Mouse (Mus musculus): ENCODE measurements around the gene Ski. TPM values are rescaled to one million over a fixed set of nuclear protein-coding genes. Genes with fewer than 3 reads are reported as not detected.
"Not testable (repeated sequence)": the region's sequence is repeated elsewhere in the genome, so short reads cannot be mapped to it uniquely, and the experiment has no call there.

Ski gene
- polyA plus RNA-seq, 1 experiment from 2014 or later, result 14.3 TPM

- WGBS, result under 1% methylated on average over 57 of the region's 58 CpGs
Measured at GRCm38 (mm10) chr4:155249648-155250351, 27.4 kb upstream of the Ski start, which contains the start of gene Faap20. TSS of gene Faap20 (plus strand) at chr4:155249802.

GRCm38 (mm10) chr4:155249257-155249647, 26.9 kb upstream of the Ski start:
- Histone ChIP-seq H3K36me3 (ENCODE audit: control insufficient read depth, insufficient read depth, low read length) (peaks cover 5% of the 10 kb centered on the region; the same call in 1 of the 2 replicates), H3K9ac (replicated peaks; ENCODE audit: low read length) (peak overlapping the region; percentile 90), H3K27ac (replicated peaks; ENCODE audit: low read depth, low read length) (peak overlapping the region; percentile 99), H3K4me2 (ENCODE audit: low read length) (peak overlapping the region; percentile 95), H3K4me1 (ENCODE audit: control insufficient read depth, insufficient read depth, low read length) (peaks cover 20% of the 10 kb centered on the region), H3K4me3 (replicated peaks; ENCODE audit: low read depth, low read length) (peak overlapping the region; percentile 63), H3K9me3 (ENCODE audit: control insufficient read depth, low read length) (no peaks in the 10 kb centered on the region), H3K27me3 (ENCODE audit: control insufficient read depth, insufficient read depth, low read length) (no peaks in the 10 kb centered on the region)
- ATAC-seq (ENCODE audit: low FRiP score, low TSS enrichment) (peak; percentile 71), DNase-seq (peak; percentile 97)
- WGBS, result 0% methylated on average over 9 of the region's 9 CpGs

More at GRCm38 (mm10) chr4:155249648-155250351, 27.4 kb upstream of the Ski start, which contains the start of gene Faap20:
- no peaks in the 10 kb centered on the region for H3K9me3 ChIP-seq (ENCODE audit: control insufficient read depth, low read length)
- DNase-seq (peak; percentile 94), ATAC-seq (ENCODE audit: low FRiP score, low TSS enrichment) (peak; percentile 89)
- peak within 1 kb of the TSS; percentile 63 for H3K4me3 ChIP-seq (replicated peaks; ENCODE audit: low read depth, low read length)
- H3K4me1 ChIP-seq (ENCODE audit: control insufficient read depth, insufficient read depth, low read length), result peaks cover 20% of the 10 kb centered on the region
- peak within 1 kb of the TSS; percentile 95 for H3K4me2 ChIP-seq (ENCODE audit: low read length)
- H3K36me3 ChIP-seq (ENCODE audit: control insufficient read depth, insufficient read depth, low read length), result peaks cover 7% of the 10 kb centered on the region; the same call in 1 of the 2 replicates
- no peaks in the 10 kb centered on the region for H3K27me3 ChIP-seq (ENCODE audit: control insufficient read depth, insufficient read depth, low read length)
- H3K27ac ChIP-seq (replicated peaks; ENCODE audit: low read depth, low read length), result peak within 1 kb of the TSS; percentile 99
- peak within 1 kb of the TSS; percentile 90 for H3K9ac ChIP-seq (replicated peaks; ENCODE audit: low read length)

GRCm38 (mm10) chr4:155248054-155248453, 25.7 kb upstream of the Ski start:
- not testable (repeated sequence) for H3K36me3 ChIP-seq (ENCODE audit: control insufficient read depth, insufficient read depth, low read length); H3K9ac ChIP-seq (replicated peaks; ENCODE audit: low read length); H3K4me2 ChIP-seq (ENCODE audit: low read length); ATAC-seq (ENCODE audit: low FRiP score, low TSS enrichment); H3K4me3 ChIP-seq (replicated peaks; ENCODE audit: low read depth, low read length); H3K27ac ChIP-seq (replicated peaks; ENCODE audit: low read depth, low read length); H3K27me3 ChIP-seq (ENCODE audit: control insufficient read depth, insufficient read depth, low read length); DNase-seq; H3K9me3 ChIP-seq (ENCODE audit: control insufficient read depth, low read length)
- WGBS, result 90% methylated on average over 3 of the region's 3 CpGs
- H3K4me1 ChIP-seq (ENCODE audit: control insufficient read depth, insufficient read depth, low read length), result peaks cover 16% of the 10 kb centered on the region

- Histone ChIP-seq H3K4me1 (ENCODE audit: control insufficient read depth, insufficient read depth, low read length) (peaks cover 7% of the 10 kb centered on the region), H3K9me3 (ENCODE audit: control insufficient read depth, low read length) (no peaks in the 10 kb centered on the region), H3K9ac (replicated peaks; ENCODE audit: low read length) (no peak overlapping the region), H3K4me2 (ENCODE audit: low read length) (no peak overlapping the region), H3K27ac (replicated peaks; ENCODE audit: low read depth, low read length) (no peak overlapping the region), H3K36me3 (ENCODE audit: control insufficient read depth, insufficient read depth, low read length) (no peaks in the 10 kb centered on the region), H3K27me3 (ENCODE audit: control insufficient read depth, insufficient read depth, low read length) (no peaks in the 10 kb centered on the region), H3K4me3 (replicated peaks; ENCODE audit: low read depth, low read length) (no peak overlapping the region)
- ATAC-seq (ENCODE audit: low FRiP score, low TSS enrichment) (no peak), DNase-seq (peak; percentile 40)
- 71% methylated on average over 12 of the region's 12 CpGs for WGBS
Measured at GRCm38 (mm10) chr4:155246691-155247105, 24.3 kb upstream of the Ski start.

- no peaks in the 10 kb centered on the region for H3K9me3 ChIP-seq (ENCODE audit: control insufficient read depth, low read length)
- ATAC-seq (ENCODE audit: low FRiP score, low TSS enrichment), result no peak
- no peak overlapping the region for H3K4me3 ChIP-seq (replicated peaks; ENCODE audit: low read depth, low read length)
- H3K36me3 ChIP-seq (ENCODE audit: control insufficient read depth, insufficient read depth, low read length), result no peaks in the 10 kb centered on the region
- H3K27me3 ChIP-seq (ENCODE audit: control insufficient read depth, insufficient read depth, low read length), result no peaks in the 10 kb centered on the region
- no peak overlapping the region for H3K4me2 ChIP-seq (ENCODE audit: low read length)
- no peak for DNase-seq
- peaks cover 5% of the 10 kb centered on the region for H3K4me1 ChIP-seq (ENCODE audit: control insufficient read depth, insufficient read depth, low read length)
- H3K9ac ChIP-seq (replicated peaks; ENCODE audit: low read length), result no peak overlapping the region
- no peak overlapping the region for H3K27ac ChIP-seq (replicated peaks; ENCODE audit: low read depth, low read length)
- WGBS, result 69% methylated on average over 6 of the region's 6 CpGs
Measured at GRCm38 (mm10) chr4:155245770-155246492, 23.5 kb upstream of the Ski start.

GRCm38 (mm10) chr4:155243233-155243632, 20.8 kb upstream of the Ski start:
- Histone ChIP-seq H3K9me3 (ENCODE audit: control insufficient read depth, low read length) (no peaks in the 10 kb centered on the region), H3K36me3 (ENCODE audit: control insufficient read depth, insufficient read depth, low read length) (no peaks in the 10 kb centered on the region), H3K27ac (replicated peaks; ENCODE audit: low read depth, low read length) (no peak overlapping the region), H3K27me3 (ENCODE audit: control insufficient read depth, insufficient read depth, low read length) (no peaks in the 10 kb centered on the region), H3K4me3 (replicated peaks; ENCODE audit: low read depth, low read length) (no peak overlapping the region), H3K9ac (replicated peaks; ENCODE audit: low read length) (no peak overlapping the region), H3K4me2 (ENCODE audit: low read length) (no peak overlapping the region), H3K4me1 (ENCODE audit: control insufficient read depth, insufficient read depth, low read length) (no peaks in the 10 kb centered on the region)
- DNase-seq (no peak), ATAC-seq (ENCODE audit: low FRiP score, low TSS enrichment) (no peak)
- WGBS, result 93% methylated on average over 12 of the region's 12 CpGs

GRCm38 (mm10) chr4:155242292-155242691, 19.9 kb upstream of the Ski start:
- H3K9me3 ChIP-seq (ENCODE audit: control insufficient read depth, low read length), result no peaks in the 10 kb centered on the region
- H3K27me3 ChIP-seq (ENCODE audit: control insufficient read depth, insufficient read depth, low read length), result no peaks in the 10 kb centered on the region
- H3K27ac ChIP-seq (replicated peaks; ENCODE audit: low read depth, low read length), result no peak overlapping the region
- 95% methylated on average over 5 of the region's 5 CpGs for WGBS
- no peak for ATAC-seq (ENCODE audit: low FRiP score, low TSS enrichment)
- H3K4me3 ChIP-seq (replicated peaks; ENCODE audit: low read depth, low read length), result no peak overlapping the region
- H3K36me3 ChIP-seq (ENCODE audit: control insufficient read depth, insufficient read depth, low read length), result no peaks in the 10 kb centered on the region
- DNase-seq, result no peak
- H3K4me1 ChIP-seq (ENCODE audit: control insufficient read depth, insufficient read depth, low read length), result no peaks in the 10 kb centered on the region
- H3K9ac ChIP-seq (replicated peaks; ENCODE audit: low read length), result no peak overlapping the region
- H3K4me2 ChIP-seq (ENCODE audit: low read length), result no peak overlapping the region

DNA sequence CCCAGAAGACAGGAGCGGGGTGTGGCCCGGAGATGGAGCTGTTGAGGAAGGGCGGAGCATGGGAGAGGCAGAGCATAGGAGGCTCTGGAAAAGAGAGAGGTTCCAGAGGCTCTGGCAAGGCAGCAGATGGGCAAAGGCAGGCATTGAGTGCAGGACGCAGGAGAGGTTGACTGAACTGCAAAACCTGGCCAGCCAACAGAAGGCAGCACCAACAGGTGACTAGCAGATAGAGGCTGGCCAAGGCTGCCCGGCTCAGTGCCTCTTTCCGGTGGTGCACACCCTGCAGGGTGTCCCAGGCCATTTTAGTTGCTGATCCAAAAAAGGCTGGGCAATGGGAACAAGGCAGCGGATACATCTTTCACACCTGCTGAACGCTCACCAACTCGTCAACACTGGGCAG, 19.4 kb upstream of the Ski start:
- no peak for ATAC-seq (ENCODE audit: low FRiP score, low TSS enrichment)
- Histone ChIP-seq H3K9ac (replicated peaks; ENCODE audit: low read length) (no peak overlapping the region), H3K27ac (replicated peaks; ENCODE audit: low read depth, low read length) (no peak overlapping the region), H3K4me2 (ENCODE audit: low read length) (no peak overlapping the region), H3K9me3 (ENCODE audit: control insufficient read depth, low read length) (no peaks in the 10 kb centered on the region), H3K36me3 (ENCODE audit: control insufficient read depth, insufficient read depth, low read length) (no peaks in the 10 kb centered on the region), H3K27me3 (ENCODE audit: control insufficient read depth, insufficient read depth, low read length) (no peaks in the 10 kb centered on the region), H3K4me3 (replicated peaks; ENCODE audit: low read depth, low read length) (no peak overlapping the region), H3K4me1 (ENCODE audit: control insufficient read depth, insufficient read depth, low read length) (no peaks in the 10 kb centered on the region)
- 80% methylated on average over 9 of the region's 9 CpGs for WGBS
- DNase-seq, result no peak
